Mouse (Mus musculus): ENCODE measurements around the gene Olfr521.

DNA sequence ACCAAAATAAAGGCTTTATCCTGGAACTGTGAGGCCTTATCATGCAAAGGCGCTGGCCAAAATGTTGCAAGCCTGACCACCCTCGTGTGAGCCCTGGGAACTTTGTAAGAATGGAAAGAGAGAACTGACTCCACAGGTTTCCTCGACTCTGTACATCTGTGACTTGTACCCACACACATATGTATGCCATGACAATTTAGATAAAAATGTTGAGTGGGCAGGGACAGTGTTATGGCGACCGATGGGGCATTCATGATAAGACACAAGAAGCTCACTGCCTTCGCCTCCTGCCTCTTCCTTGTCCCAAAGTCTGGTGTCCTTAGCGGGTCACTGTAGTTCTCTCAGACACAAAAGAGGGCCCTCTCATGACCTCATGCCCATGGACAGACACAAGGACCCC, 35.8 kb downstream of the Olfr521 start:
- TF ChIP-seq CTCF (IDR thresholded peaks at IDR 0.05; ENCODE audit: low read depth): no peak
- no peak for TF ChIP-seq EP300 (optimal IDR thresholded peaks at IDR 0.05)
